Mouse (Mus musculus) limb, embryonic 12.5 days (tissue): ENCODE measurements at regions not wholly inside any gene's neighbourhood (a gene's known extent, or its start where the extent isn't known, plus 50 kb on each side); places are given as distances from the start of the nearest gene placed in this dataset.

Experiments used
- ATAC-seq: fragments of 200-750 bp; cut with Nextera tagmentation; 2 replicates; pipeline ENCODE4 v1.8.0; 2017; ENCODE audit warnings: low read depth, moderate TSS enrichment; ENCODE audit not compliant: insufficient number of reproducible peaks, insufficient read depth, low FRiP score, low TSS enrichment
- H3K27ac ChIP-seq: fragments of 300-500 bp; sonication (generic); 2 replicates; pipeline ENCODE4 v1.5.1; 2016; ENCODE audit warnings: mild to moderate bottlenecking, moderate library complexity
- H3K27me3 ChIP-seq: fragments of 300-500 bp; sonication (generic); 2 replicates; pipeline ENCODE4 v1.6.1; 2016; ENCODE audit warnings: mild to moderate bottlenecking, moderate library complexity
- H3K36me3 ChIP-seq: fragments of 300-500 bp; sonication (generic); 2 replicates; pipeline ENCODE4 v1.6.1; 2016; ENCODE audit warnings: mild to moderate bottlenecking, moderate library complexity
- H3K4me1 ChIP-seq: fragments of 300-500 bp; sonication (generic); replicated peaks from 2 replicates; pipeline ENCODE4 v1.6.1; 2016
- H3K4me2 ChIP-seq: fragments of 300-500 bp; sonication (generic); 2 replicates; pipeline ENCODE4 v1.6.1; 2016; ENCODE audit warnings: mild to moderate bottlenecking, moderate library complexity
- H3K4me3 ChIP-seq: fragments of 300-500 bp; sonication (generic); replicated peaks from 2 replicates; pipeline ENCODE4 v1.5.1; 2016; ENCODE audit warnings: mild to moderate bottlenecking
- H3K9ac ChIP-seq: fragments of 300-500 bp; sonication (generic); replicated peaks from 2 replicates; pipeline ENCODE4 v1.6.1; 2016; ENCODE audit warnings: mild to moderate bottlenecking, moderate library complexity
- H3K9me3 ChIP-seq: fragments of 300-500 bp; sonication (generic); 2 replicates; pipeline ENCODE4 v1.6.1; 2016; ENCODE audit warnings: mild to moderate bottlenecking, moderate library complexity
- WGBS: fragments of 180-500 bp; shearing (Covaris S2); methylation state at CpG from one replicate; pipeline ENCODE4 v1.1.7; 2016; 5-methylcytosine and 5-hydroxymethylcytosine counted together

DNA sequence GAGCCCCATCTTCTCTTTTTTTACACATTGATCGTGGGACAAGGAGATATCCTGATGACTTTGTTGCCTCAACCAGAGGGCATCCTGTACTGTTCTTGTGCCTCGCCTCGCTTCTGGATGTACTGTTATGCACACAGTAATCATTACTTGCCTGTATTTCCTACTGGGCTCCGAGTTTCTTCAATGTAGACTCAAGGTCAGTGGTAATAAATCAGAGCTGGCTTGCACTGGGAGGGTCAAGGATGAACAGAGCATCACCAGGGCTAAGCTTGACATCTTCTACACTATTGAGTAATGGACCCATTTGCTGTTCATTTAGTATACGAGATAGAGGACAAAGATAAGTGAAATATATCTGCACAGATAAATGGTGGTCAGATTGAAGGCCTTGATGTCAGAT, 295.1 kb upstream of the Igfbp3 start:
- no peak overlapping the region for H3K4me3 ChIP-seq
- no peaks in the 10 kb centered on the region; the same call in 1 of the 2 replicates for H3K4me1 ChIP-seq
- H3K4me2 ChIP-seq: no peak overlapping the region
- no peak overlapping the region for H3K9ac ChIP-seq
- H3K27ac ChIP-seq: no peak overlapping the region
- H3K27me3 ChIP-seq: no peaks in the 10 kb centered on the region
- 81% methylated on average over 5 of the region's 5 CpGs for WGBS
- peaks cover 3% of the 10 kb centered on the region; the same call in 1 of the 2 replicates for H3K9me3 ChIP-seq
- no peak for ATAC-seq
- no peaks in the 10 kb centered on the region for H3K36me3 ChIP-seq

DNA sequence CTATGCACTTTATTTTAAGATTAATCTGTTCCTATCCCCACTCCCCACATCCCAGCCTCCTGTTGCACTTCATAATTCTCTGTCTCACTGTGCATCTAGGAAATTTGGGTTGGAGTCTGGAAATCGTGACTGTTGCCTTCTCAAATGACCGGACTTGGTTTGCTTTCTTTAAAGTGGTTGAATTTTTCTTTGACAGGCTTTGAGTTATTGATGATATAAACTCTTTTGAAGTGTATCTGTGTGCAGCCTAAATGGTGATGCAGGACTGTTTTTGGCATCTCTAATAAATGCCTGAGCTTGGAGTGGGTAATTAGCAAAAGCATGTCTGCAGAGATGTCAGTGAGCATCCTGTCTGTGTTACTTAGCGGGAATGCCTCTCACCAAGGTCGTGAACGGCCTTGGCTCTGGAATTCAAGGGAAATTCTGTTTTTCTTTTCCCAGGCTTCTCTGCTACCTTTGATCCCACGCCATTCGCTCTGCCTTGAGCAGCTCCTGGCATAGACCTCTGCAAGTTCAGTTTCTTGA, 292.8 kb upstream of the Igfbp3 start:
- Histone ChIP-seq H3K9me3 (peaks cover 3% of the 10 kb centered on the region; the same call in 1 of the 2 replicates), H3K4me1 (no peaks in the 10 kb centered on the region; the same call in 1 of the 2 replicates), H3K27me3 (no peaks in the 10 kb centered on the region), H3K36me3 (no peaks in the 10 kb centered on the region), H3K4me3 (no peak overlapping the region), H3K9ac (no peak overlapping the region), H3K27ac (0 out of 2 replicates have a peak overlapping the region, but pooled peaks have one; percentile 12), H3K4me2 (no peak overlapping the region)
- ATAC-seq: no peak
- 20% methylated on average over 7 of the region's 7 CpGs for WGBS

DNA sequence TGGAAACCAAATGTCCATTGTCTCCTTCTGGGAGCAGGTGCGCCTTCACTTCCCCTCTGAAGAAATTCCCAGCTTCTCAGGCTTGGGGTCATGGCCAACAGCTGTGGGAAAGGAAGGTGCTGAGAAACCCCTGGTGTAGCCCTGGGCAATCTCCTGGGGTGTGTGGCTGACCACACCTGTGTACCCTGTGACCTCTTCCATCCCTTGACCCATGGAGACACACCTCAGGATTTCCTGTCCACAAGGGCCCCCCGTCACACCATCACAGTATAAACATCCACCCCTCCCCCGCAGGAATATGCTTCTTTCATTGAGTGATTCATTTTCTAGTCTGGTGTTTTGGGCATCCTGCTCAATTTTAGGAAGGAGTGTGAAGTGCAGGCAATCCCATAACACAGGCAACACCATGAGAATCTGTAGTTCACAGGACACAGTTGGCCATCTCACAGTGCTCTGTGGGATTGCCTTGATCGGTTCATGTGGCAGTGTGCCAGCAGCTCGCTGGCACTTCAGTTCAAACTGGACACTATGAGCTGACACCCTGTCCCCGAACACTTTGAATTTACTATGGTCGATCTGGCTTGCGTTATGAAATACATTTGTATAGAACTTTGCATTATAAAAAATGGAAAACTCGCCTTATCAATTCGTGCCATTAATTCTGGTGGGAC, 291.1 kb upstream of the Igfbp3 start:
- 81% methylated on average over 10 of the region's 10 CpGs for WGBS
- ATAC-seq: no peak
- no peaks in the 10 kb centered on the region; the same call in 1 of the 2 replicates for H3K4me1 ChIP-seq
- H3K9me3 ChIP-seq: peaks cover 3% of the 10 kb centered on the region; the same call in 1 of the 2 replicates
- H3K4me2 ChIP-seq: no peak overlapping the region
- no peak overlapping the region for H3K4me3 ChIP-seq
- no peaks in the 10 kb centered on the region for H3K27me3 ChIP-seq
- no peak overlapping the region for H3K9ac ChIP-seq
- no peak overlapping the region for H3K27ac ChIP-seq
- H3K36me3 ChIP-seq: no peaks in the 10 kb centered on the region

DNA sequence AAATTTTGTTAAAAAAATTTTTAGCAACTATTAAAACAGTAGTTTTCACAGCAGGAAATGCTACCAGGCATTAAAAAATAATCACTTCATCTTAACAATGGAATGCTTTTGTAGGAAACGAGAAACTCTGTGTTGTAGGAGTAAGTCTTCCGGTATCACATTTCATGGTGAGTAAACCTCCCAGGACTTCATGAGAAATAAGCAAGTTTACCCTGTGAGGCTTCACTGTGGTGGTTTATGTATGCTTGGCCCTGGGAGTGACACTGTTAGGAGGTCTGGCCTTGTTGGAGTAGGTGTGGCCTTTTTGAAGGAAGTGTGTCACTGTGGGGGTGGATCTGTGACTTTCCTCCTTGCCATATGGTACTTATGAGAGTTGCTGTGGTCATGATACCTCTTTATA, 289.0 kb upstream of the Igfbp3 start:
- WGBS: 56% methylated on average over 2 of the region's 2 CpGs

DNA sequence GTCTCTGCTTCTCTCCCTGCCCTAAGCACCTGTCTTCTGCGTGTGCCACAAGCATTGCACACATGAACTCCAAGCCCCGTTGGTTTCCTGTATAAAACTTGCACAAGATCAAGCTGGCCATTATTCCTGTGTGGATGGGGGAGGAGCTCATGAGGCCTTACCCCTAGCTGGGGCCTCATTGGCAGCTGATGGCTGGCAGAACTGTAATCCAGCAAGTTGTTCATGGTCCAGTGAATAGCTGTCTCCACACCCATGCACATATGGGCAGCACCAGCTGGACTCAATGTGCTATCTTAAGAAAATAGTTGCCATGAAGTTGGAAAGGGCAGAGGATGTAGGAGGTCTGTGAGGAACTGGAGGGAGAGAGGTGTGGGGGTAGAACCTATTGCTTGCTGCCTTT, 288.3 kb upstream of the Igfbp3 start:
- Histone ChIP-seq H3K9me3 (no peaks in the 10 kb centered on the region), H3K27ac (no peak overlapping the region), H3K4me3 (no peak overlapping the region), H3K36me3 (no peaks in the 10 kb centered on the region), H3K9ac (no peak overlapping the region), H3K27me3 (no peaks in the 10 kb centered on the region), H3K4me2 (no peak overlapping the region), H3K4me1 (no peaks in the 10 kb centered on the region; the same call in 1 of the 2 replicates)
- ATAC-seq: no peak
- 55% methylated on average over 2 of the region's 2 CpGs for WGBS

More for the DNA sequence above, 289.0 kb upstream of the Igfbp3 start:
- Histone ChIP-seq H3K36me3 (no peaks in the 10 kb centered on the region), H3K27ac (no peak overlapping the region), H3K4me1 (no peaks in the 10 kb centered on the region; the same call in 1 of the 2 replicates), H3K9ac (no peak overlapping the region), H3K27me3 (no peaks in the 10 kb centered on the region), H3K9me3 (0 out of 2 replicates have a peak, but pooled peaks cover under 1% of the 10 kb centered on the region), H3K4me2 (no peak overlapping the region), H3K4me3 (no peak overlapping the region)
- ATAC-seq: no peak

DNA sequence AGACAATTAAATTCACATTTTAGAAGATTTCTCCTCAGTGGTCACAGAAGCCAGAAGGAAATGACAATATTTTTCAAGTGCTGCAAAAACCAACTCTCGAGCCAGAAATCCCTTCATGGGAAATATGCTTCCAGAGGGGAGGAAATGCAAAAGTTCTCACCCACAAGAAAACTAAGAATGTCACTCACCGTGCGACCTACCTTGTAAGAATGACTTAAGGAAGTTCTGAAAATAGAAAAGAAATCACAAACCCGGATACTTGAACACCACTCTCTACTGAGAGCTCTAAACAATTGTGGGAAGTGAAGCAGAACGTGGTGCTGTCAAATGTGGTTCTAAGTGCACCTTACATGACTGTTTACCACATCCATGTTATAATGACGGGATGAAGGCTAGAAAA, 284.1 kb upstream of the Igfbp3 start:
- Histone ChIP-seq H3K4me3 (no peak overlapping the region), H3K27ac (no peak overlapping the region), H3K36me3 (no peaks in the 10 kb centered on the region), H3K4me2 (no peak overlapping the region), H3K27me3 (no peaks in the 10 kb centered on the region), H3K9ac (no peak overlapping the region), H3K4me1 (no peaks in the 10 kb centered on the region), H3K9me3 (no peaks in the 10 kb centered on the region)
- 78% methylated on average over 6 of the region's 6 CpGs for WGBS
- no peak for ATAC-seq

DNA sequence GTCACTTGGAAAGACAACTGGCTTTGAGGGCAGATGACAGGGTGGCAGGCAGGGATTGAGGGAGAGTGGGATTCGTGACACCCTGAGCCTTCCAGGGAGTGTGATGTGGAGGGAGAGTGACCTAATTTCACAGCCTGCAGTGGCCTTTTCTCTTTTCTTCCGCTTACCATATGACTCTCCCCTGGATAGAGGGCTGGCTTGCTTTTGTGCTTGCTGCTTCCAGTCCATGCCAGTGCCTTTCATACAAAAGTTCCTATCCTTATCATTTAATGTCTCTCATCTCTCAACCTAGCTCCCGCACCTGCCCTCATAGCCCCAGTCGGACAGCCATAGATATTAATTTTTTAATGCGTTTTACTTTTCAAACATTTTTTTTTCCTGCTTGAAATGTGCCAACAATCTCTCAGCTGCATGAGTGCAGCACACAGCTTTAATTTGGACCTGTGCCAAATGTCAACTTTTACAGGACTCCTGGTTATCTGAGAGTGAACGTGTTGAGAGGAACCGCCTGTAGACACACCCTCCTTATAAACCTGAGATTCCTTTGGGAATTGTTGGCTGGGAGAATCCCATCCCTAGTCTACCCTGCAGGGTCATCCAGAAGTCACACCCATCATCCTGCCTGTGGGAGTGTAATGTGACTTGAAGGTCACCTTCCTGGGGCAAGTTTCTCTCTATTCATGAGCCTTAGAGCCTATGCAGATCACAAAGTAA, 260.3 kb upstream of the Igfbp3 start:
- H3K9me3 ChIP-seq: no peaks in the 10 kb centered on the region
- WGBS: 83% methylated on average over 7 of the region's 7 CpGs
- no peaks in the 10 kb centered on the region for H3K27me3 ChIP-seq
- no peaks in the 10 kb centered on the region for H3K4me1 ChIP-seq
- no peak overlapping the region for H3K9ac ChIP-seq
- no peaks in the 10 kb centered on the region for H3K36me3 ChIP-seq
- no peak overlapping the region for H3K4me2 ChIP-seq
- no peak overlapping the region for H3K27ac ChIP-seq
- no peak for ATAC-seq
- no peak overlapping the region for H3K4me3 ChIP-seq

DNA sequence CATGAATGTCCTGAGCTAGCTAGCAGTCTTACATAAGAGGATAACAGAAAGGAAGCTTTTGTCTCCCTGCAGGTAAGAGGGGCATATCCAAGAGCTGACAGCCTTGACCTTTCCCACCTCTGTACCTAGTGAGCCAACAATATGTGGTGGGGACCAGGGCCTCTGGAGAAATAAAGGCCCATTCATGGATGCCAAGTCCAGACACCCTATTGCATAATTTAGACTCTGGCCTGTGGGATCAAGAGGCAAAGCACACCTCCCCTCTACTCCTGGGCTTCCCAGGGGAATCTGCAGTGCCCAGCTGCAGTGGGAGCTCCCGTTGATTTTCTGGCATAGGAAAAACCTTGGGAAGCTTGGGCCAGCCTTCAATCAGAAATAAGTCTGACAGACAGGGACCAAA, 251.8 kb upstream of the Igfbp3 start:
- WGBS: 71% methylated on average over 1 of the region's 1 CpGs
- Histone ChIP-seq H3K9ac (no peak overlapping the region), H3K27ac (no peak overlapping the region), H3K36me3 (no peaks in the 10 kb centered on the region), H3K4me2 (no peak overlapping the region), H3K4me3 (no peak overlapping the region), H3K4me1 (no peaks in the 10 kb centered on the region), H3K9me3 (no peaks in the 10 kb centered on the region), H3K27me3 (no peaks in the 10 kb centered on the region)
- ATAC-seq: no peak

DNA sequence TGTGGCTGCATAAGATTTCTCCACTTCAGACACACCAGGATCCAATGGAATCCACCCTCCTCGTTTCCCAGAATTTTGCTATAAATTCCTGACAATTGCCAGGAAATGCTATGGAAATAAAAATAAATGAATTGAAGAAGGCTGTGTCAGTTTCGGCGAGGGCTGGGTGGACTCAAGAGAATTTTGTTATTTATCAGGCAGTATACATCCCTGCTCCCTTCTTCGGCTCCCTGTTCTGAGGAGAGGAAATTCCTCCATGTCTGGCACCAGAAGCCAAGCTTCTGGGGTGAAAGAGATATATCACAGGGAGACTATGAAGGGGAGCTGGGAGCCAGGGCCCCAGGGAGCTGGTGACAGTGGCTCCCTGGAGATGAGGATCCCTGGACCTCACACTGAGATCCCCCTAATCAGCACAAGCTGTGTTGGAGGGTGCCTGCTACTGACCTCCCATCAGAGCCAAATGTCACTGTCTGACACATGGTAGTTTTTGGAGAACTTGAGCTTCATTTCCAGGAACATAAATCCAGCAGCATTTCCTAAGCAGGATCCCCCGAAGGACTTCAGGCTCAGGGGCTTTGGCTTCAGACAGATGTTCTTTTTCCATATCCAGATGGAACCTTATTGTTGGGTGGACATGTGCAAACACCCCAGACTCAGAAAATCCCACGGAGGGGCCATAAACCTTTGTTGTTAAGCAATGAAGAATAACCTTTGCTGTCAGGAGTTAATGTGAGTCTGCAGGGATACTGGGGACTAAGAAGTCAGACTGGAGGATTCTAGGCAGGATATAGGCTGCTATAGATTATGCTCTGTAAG, 248.4 kb upstream of the Igfbp3 start:
- Histone ChIP-seq H3K4me1 (no peaks in the 10 kb centered on the region), H3K4me3 (no peak overlapping the region), H3K27ac (no peak overlapping the region), H3K4me2 (no peak overlapping the region), H3K9ac (no peak overlapping the region), H3K9me3 (no peaks in the 10 kb centered on the region), H3K27me3 (no peaks in the 10 kb centered on the region), H3K36me3 (no peaks in the 10 kb centered on the region)
- WGBS: 42% methylated on average over 6 of the region's 6 CpGs
- no peak for ATAC-seq

DNA sequence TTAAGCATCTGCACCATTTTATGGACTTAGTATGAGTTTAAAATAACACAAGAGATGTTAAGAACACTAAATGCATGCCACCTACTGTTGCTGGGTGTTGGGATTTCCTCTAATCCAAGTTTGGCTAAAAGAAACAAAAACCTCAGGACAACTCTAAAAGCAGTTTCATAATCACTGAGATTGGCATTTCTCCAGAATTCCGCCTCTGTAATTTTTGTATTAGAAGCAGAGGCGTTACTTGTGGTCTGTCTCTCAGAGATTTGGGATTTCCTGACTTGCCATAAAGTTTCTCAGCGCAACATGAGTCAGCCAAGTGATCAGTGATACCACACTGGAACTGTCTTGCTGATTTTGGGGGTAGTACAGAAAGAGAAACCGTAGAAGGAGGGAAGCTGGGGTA, 238.0 kb upstream of the Igfbp3 start:
- Histone ChIP-seq H3K36me3 (no peaks in the 10 kb centered on the region), H3K9me3 (no peaks in the 10 kb centered on the region), H3K4me1 (no peaks in the 10 kb centered on the region), H3K27ac (no peak overlapping the region), H3K4me3 (no peak overlapping the region), H3K4me2 (no peak overlapping the region), H3K9ac (no peak overlapping the region), H3K27me3 (no peaks in the 10 kb centered on the region)
- no peak for ATAC-seq
- WGBS: 86% methylated on average over 4 of the region's 4 CpGs

DNA sequence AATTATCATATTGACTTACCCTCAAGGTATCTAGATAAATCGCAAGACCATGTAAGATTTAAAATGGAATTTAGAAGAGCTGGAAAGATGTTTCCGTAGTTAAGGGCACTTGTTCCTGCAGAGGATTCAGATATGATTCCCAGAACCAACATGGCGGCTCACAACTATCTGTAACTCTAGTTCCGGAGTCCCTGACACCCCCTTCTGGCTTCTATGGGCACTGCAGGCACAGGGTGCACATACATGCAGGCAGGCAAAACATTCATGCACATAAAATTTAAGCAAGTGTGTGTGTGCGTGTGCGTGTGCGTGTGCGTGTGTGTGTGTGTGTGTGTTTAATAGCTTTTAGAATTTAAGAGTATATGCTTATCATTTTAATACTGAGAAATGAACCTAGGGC, 230.8 kb upstream of the Igfbp3 start:
- Histone ChIP-seq H3K36me3 (no peaks in the 10 kb centered on the region), H3K27ac (no peak overlapping the region), H3K9ac (no peak overlapping the region), H3K4me3 (no peak overlapping the region), H3K27me3 (no peaks in the 10 kb centered on the region), H3K4me2 (no peak overlapping the region), H3K4me1 (no peaks in the 10 kb centered on the region), H3K9me3 (0 out of 2 replicates have a peak, but pooled peaks cover 3% of the 10 kb centered on the region)
- no peak for ATAC-seq
- 93% methylated on average over 8 of the region's 8 CpGs for WGBS
